ENCODE assay signal across 1 mouse cellular context in genomic region chr3:152396278-152396987, GRCm38 (mm10).
TF ChIP-seq lines count a peak whose summit lies in the region.

No protein-coding gene starts in this region.

TF ChIP-seq in MEL, 35 proteins besides CTCF, POLR2A, EP300 and RAD21 (continued from another document):
- TF ChIP-seq MAX (IDR thresholded peaks at IDR 0.05; ENCODE audit: low read length) (peak; percentile 92), USF1 (IDR thresholded peaks at IDR 0.05; ENCODE audit: low read depth, low read length) (peak; percentile 94), ZMIZ1 (IDR thresholded peaks at IDR 0.05; ENCODE audit: low read depth, low read length) (peak; percentile 69), E2F4 (IDR thresholded peaks at IDR 0.05; ENCODE audit: borderline replicate concordance, low read depth, low read length) (no peak), UBTF (IDR thresholded peaks at IDR 0.05; ENCODE audit: borderline replicate concordance, insufficient read depth, low read depth, low read length) (0 out of 2 replicates have a peak, but pooled peaks have one; percentile 37), JUND (IDR thresholded peaks at IDR 0.05; ENCODE audit: low read depth, low read length) (no peak), MAFK (IDR thresholded peaks at IDR 0.05; ENCODE audit: borderline replicate concordance, low read depth, low read length) (no peak), TCF12 (IDR thresholded peaks at IDR 0.05; ENCODE audit: low read depth, low read length) (peak; percentile 80), MEF2A (IDR thresholded peaks at IDR 0.05; ENCODE audit: extremely low read depth, insufficient replicate concordance, low read depth, low read length, poor library complexity, severe bottlenecking) (no peak), NELFE (IDR thresholded peaks at IDR 0.05; ENCODE audit: low read depth, low read length) (peak; percentile 72), TBP (IDR thresholded peaks at IDR 0.05; ENCODE audit: low read depth, low read length) (peak; percentile 75)
